Mouse (Mus musculus): Measurements from ENCODE around the gene Ssbp1. TPM values are rescaled to one million over a fixed set of nuclear protein-coding genes. Genes with fewer than 3 reads are reported as not detected.

Ssbp1 gene
- polyA plus RNA-seq, 1 experiment from 2014 or later: 171 TPM

GRCm38 (mm10) chr6:40476132-40476531 is 5.0 kb downstream of the Ssbp1 start:
- 78% methylated on average over 4 of the region's 4 CpGs for WGBS
- no peak for ATAC-seq (replicated peaks; ENCODE audit: low FRiP score)
- Histone ChIP-seq H3K4me2 (no peak overlapping the region), H3K9ac (no peak overlapping the region), H3K9me3 (replicated peaks) (no peaks in the 10 kb centered on the region), H3K27me3 (no peaks in the 10 kb centered on the region), H3K4me3 (replicated peaks) (no peak overlapping the region), H3K4me1 (peaks cover 9% of the 10 kb centered on the region), H3K36me3 (peaks cover 64% of the 10 kb centered on the region), H3K27ac (no peak overlapping the region)

DNA sequence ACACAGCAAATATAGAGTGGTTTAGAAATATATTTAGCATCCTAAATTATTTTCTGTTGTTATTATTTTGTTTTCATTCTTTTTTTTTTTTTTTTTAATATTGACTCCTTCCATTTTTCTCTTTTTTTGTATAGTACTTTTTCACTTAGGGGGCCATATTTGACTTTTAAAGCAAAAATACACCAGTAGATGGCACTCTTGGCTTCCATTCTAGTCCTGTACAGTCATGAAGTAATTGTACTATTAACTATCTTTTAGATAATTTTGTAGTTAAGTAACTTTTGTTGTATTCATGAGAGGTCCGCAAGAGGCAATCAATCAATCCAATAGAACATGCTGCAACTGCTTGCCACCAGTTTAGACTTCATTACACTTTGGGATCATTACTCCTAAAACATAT is 8.6 kb downstream of the Ssbp1 start:
- Histone ChIP-seq H3K27me3 (no peaks in the 10 kb centered on the region), H3K4me3 (replicated peaks) (no peak overlapping the region), H3K4me1 (no peaks in the 10 kb centered on the region), H3K9me3 (replicated peaks) (no peaks in the 10 kb centered on the region), H3K36me3 (peaks cover 78% of the 10 kb centered on the region), H3K27ac (no peak overlapping the region), H3K4me2 (no peak overlapping the region), H3K9ac (no peak overlapping the region)
- no peak for ATAC-seq (replicated peaks; ENCODE audit: low FRiP score)
- WGBS: 87% methylated on average over 1 of the region's 1 CpGs

GRCm38 (mm10) chr6:40482318-40482717 is 11.2 kb downstream of the Ssbp1 start:
- H3K27me3 ChIP-seq: no peaks in the 10 kb centered on the region
- WGBS: 91% methylated on average over 5 of the region's 5 CpGs
- no peaks in the 10 kb centered on the region for H3K4me1 ChIP-seq
- H3K9me3 ChIP-seq (replicated peaks): no peaks in the 10 kb centered on the region; the same call in 1 of the 2 replicates
- H3K4me2 ChIP-seq: no peak overlapping the region
- H3K4me3 ChIP-seq (replicated peaks): no peak overlapping the region
- peaks cover 65% of the 10 kb centered on the region for H3K36me3 ChIP-seq
- no peak for ATAC-seq (replicated peaks; ENCODE audit: low FRiP score)
- H3K27ac ChIP-seq: no peak overlapping the region
- no peak overlapping the region for H3K9ac ChIP-seq

DNA sequence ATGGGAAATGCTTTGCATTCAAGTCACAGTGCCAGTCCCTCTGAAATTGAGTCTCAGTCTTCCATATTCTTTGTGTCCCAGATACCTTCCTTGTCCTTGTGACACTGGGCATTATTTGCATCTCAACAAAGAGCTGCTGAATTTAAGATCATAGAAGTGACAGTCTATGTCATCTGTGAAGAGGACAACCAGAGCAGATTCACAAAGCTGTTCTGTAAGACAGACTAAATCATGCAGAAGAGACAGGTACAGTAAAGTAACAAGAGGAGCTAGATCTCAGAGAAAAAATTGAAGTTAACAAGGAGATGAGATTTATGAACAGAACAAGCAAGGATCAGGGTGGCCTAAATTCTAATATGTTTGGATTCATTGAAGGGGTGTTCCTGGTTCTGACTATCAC is 19.8 kb downstream of the Ssbp1 start, which contains the start of gene Tas2r137:
Tas2r137 (plus strand) TSS at position 301 of the 400 bp plus-strand sequence.
- Histone ChIP-seq H3K9ac (no peak within 1 kb of the TSS), H3K4me1 (no peaks in the 10 kb centered on the region), H3K9me3 (replicated peaks) (no peaks in the 10 kb centered on the region; the same call in 1 of the 2 replicates), H3K4me3 (replicated peaks) (no peak within 1 kb of the TSS), H3K36me3 (no peaks in the 10 kb centered on the region), H3K4me2 (no peak within 1 kb of the TSS), H3K27ac (no peak within 1 kb of the TSS), H3K27me3 (no peaks in the 10 kb centered on the region)
- no peak for ATAC-seq (replicated peaks; ENCODE audit: low FRiP score)

DNA sequence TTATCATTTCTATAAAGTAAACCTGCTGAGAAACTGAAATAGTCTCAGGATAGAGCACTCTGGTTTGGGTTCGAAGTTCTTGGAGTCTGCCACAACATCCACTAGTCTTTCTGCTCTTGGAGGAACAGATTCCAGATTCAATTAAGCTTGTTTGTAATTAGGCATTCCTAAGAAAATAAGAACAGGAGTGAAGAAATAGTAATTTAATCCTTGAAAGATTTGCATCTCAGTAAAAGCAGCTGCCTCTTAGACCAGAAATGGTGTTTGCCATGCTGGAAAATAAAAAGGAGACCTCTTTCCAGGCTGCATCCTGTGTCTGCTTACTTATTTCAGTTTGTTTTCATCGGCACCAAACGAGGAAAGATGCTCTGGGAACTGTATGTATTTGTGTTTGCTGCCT is 22.1 kb downstream of the Ssbp1 start, which contains the start of gene Tas2r108:
Tas2r108 (plus strand) TSS at position 301 of the 400 bp plus-strand sequence.
- H3K4me3 ChIP-seq (replicated peaks): no peak within 1 kb of the TSS
- no peak for ATAC-seq (replicated peaks; ENCODE audit: low FRiP score)
- H3K27ac ChIP-seq: no peak within 1 kb of the TSS
- H3K9me3 ChIP-seq (replicated peaks): no peaks in the 10 kb centered on the region
- H3K9ac ChIP-seq: no peak within 1 kb of the TSS
- no peaks in the 10 kb centered on the region for H3K4me1 ChIP-seq
- 93% methylated on average over 3 of the region's 3 CpGs for WGBS
- H3K36me3 ChIP-seq: no peaks in the 10 kb centered on the region
- no peak within 1 kb of the TSS for H3K4me2 ChIP-seq
- no peaks in the 10 kb centered on the region for H3K27me3 ChIP-seq

GRCm38 (mm10) chr6:40519408-40519807 is 48.3 kb downstream of the Ssbp1 start, which contains the start of gene Prss37:
Prss37 (minus strand) TSS chr6:40519508.
- H3K4me1 ChIP-seq: no peaks in the 10 kb centered on the region
- ATAC-seq (replicated peaks; ENCODE audit: low FRiP score): no peak
- no peak within 1 kb of the TSS for H3K4me3 ChIP-seq (replicated peaks)
- no peaks in the 10 kb centered on the region for H3K9me3 ChIP-seq (replicated peaks)
- 50% methylated on average over 1 of the region's 1 CpGs for WGBS
- no peak within 1 kb of the TSS for H3K27ac ChIP-seq
- no peaks in the 10 kb centered on the region for H3K27me3 ChIP-seq
- H3K4me2 ChIP-seq: no peak within 1 kb of the TSS
- H3K36me3 ChIP-seq: no peaks in the 10 kb centered on the region
- H3K9ac ChIP-seq: no peak within 1 kb of the TSS

Other genes with a start within 250 kb of the Ssbp1 start
- 44.8 and 46.8 TPM in 2 replicates for gene Agk, start 146.2 kb upstream of the Ssbp1 start, polyA plus RNA-seq (2015; fragmentation: Nextera tagmentation; extraction: Ambion mirVana)
- gene E330009J07Rik, start 35.2 kb upstream of the Ssbp1 start, polyA plus RNA-seq (2015; fragmentation: Nextera tagmentation; extraction: Ambion mirVana): 10.7 and 14.8 TPM in 2 replicates
- 0.06 TPM in 1 of 2 replicates, not detected in the other for gene Wee2, start 32.3 kb upstream of the Ssbp1 start, polyA plus RNA-seq (2015; fragmentation: Nextera tagmentation; extraction: Ambion mirVana)
- not detected in 2 replicates for gene Tas2r137, start 19.9 kb downstream of the Ssbp1 start, polyA plus RNA-seq (2015; fragmentation: Nextera tagmentation; extraction: Ambion mirVana)
- gene Tas2r108, start 22.2 kb downstream of the Ssbp1 start, polyA plus RNA-seq (2015; fragmentation: Nextera tagmentation; extraction: Ambion mirVana): not detected in 2 replicates
- gene Prss37, start 48.2 kb downstream of the Ssbp1 start, polyA plus RNA-seq (2015; fragmentation: Nextera tagmentation; extraction: Ambion mirVana): not detected in 2 replicates
- gene Olfr461, start 83.7 kb downstream of the Ssbp1 start, polyA plus RNA-seq (2015; fragmentation: Nextera tagmentation; extraction: Ambion mirVana): 0.06 TPM in 1 of 2 replicates, not detected in the other
- not detected in 2 replicates for gene Olfr460, start 98.1 kb downstream of the Ssbp1 start, polyA plus RNA-seq (2015; fragmentation: Nextera tagmentation; extraction: Ambion mirVana)
- 0.84 and 1.1 TPM in 2 replicates for gene Clec5a, start 114.5 kb downstream of the Ssbp1 start, polyA plus RNA-seq (2015; fragmentation: Nextera tagmentation; extraction: Ambion mirVana)
- gene Tas2r138, start 142.0 kb downstream of the Ssbp1 start, polyA plus RNA-seq (2015; fragmentation: Nextera tagmentation; extraction: Ambion mirVana): not detected in 2 replicates
- gene Mgam, start 157.5 kb downstream of the Ssbp1 start, polyA plus RNA-seq (2015; fragmentation: Nextera tagmentation; extraction: Ambion mirVana): 0.71 and 1.7 TPM in 2 replicates

Data from kidney, embryonic 15.5 days (tissue).